Comparison of ENCODE assay signal across 8 mouse cellular contexts in the genomic region with DNA sequence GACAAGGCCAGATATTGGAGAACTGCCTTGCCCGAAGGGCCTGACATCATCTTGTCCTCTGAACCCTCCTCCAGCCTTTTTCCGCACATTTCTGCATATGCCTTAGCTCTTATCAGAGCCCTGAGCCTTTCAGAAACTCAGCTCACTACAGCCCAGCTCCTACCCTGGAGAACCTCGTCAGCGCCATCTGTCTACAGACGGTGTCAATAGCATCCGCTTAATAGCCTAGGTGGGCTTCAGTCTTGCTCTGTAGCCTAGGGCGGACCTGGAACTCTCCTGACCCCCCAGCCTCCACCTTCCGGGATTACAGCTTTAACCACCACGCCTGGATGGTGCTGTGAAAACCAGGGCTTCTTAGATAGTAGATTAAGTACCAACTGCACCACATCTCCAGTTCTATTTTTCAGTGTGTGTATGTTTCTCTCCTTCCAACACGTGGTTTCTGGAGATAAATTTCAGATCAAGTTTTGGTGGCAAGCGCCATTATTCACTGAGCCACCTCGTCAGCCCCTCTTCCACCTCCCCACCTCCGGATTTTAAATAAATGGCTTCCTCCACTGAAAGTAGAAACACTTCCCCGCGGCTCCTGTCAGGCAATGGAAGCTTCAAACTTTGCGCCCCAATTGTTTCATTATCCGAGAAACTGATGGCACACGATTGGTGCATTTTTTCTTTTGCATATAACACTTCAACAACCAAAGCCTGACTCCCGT. TPM values are rescaled to one million over a fixed set of nuclear protein-coding genes. Genes with fewer than 3 reads are reported as not detected.
DNase-seq lines count a peak whose midpoint lies in the region; ATAC-seq and TF ChIP-seq lines count a peak whose summit lies in the region.

No protein-coding gene starts in this region.

- ATAC-seq in hindbrain, postnatal 0 days = no peak
- peak; percentile 46 for ATAC-seq in megakaryocyte progenitor cell, adult 5-6 weeks (replicated peaks; ENCODE audit: poor library complexity)

- 6% methylated on average over 19 of the region's 19 CpGs for WGBS in hindbrain, postnatal 0 days

- H3K9ac ChIP-seq in hindbrain, postnatal 0 days (replicated peaks; ENCODE audit: low read length) = peak overlapping the region; percentile 46

- intact Hi-C loops in gastrocnemius, adult 2 months (cut with DNase I) = loop anchor here (1.0 to 5.0 kb wide), 2 partner anchors 69 to 130 kb away; partner anchors contain the start of gene Selenow
- intact Hi-C loops in left cerebral cortex, postnatal 10 days (cut with DNase I) = no loop called here

- peak; percentile 95 for TF ChIP-seq CTCF in gastrocnemius, adult 2 months (IDR thresholded peaks at IDR 0.05)
- TF ChIP-seq CTCF in hindbrain, postnatal 0 days (IDR thresholded peaks at IDR 0.05; ENCODE audit: low read depth) = peak; percentile 86

- H3K4me1 ChIP-seq in hindbrain, postnatal 0 days (ENCODE audit: insufficient read depth, low read length) = peaks cover 6% of the 10 kb centered on the region; the same call in 1 of the 2 replicates

- peak overlapping the region; percentile 83 for H3K4me2 ChIP-seq in hindbrain, postnatal 0 days (ENCODE audit: low read depth, low read length)

- DNase-seq in ZHBTc4 (ENCODE audit: low read depth, low spot score) = peak; percentile 89
- DNase-seq in cerebellum, postnatal 4 days (ENCODE audit: low spot score in 2 of 2) = peak; percentile 48 to 71
- DNase-seq in gastrocnemius, adult 2 months = peak; percentile 86
- DNase-seq in hindbrain, postnatal 0 days (ENCODE audit: low spot score) = peak; percentile 81
- DNase-seq in left cerebral cortex, postnatal 10 days (ENCODE audit: extremely low spot score in 1 of 2, low spot score in 2 of 2) = peak; percentile 65 to 86
- peak; percentile 74 for DNase-seq in right cerebral cortex, postnatal 14 days
- DNase-seq in urinary bladder, postnatal 4 days (ENCODE audit: low spot score in 2 of 2) = peak; percentile 61 to 75

- no peaks in the 10 kb centered on the region for H3K9me3 ChIP-seq in hindbrain, postnatal 0 days (ENCODE audit: low read length)

- no peaks in the 10 kb centered on the region for H3K27me3 ChIP-seq in hindbrain, postnatal 0 days (ENCODE audit: insufficient read depth, low read length)

- no peaks in the 10 kb centered on the region for H3K36me3 ChIP-seq in hindbrain, postnatal 0 days (ENCODE audit: insufficient read depth, low read length)

- H3K4me3 ChIP-seq in gastrocnemius, adult 2 months = peak overlapping the region; percentile 78
- H3K4me3 ChIP-seq in hindbrain, postnatal 0 days (ENCODE audit: low read length) = peak overlapping the region; percentile 43

- peak overlapping the region; percentile 95 for H3K27ac ChIP-seq in gastrocnemius, adult 2 months
- peak overlapping the region; percentile 81 for H3K27ac ChIP-seq in hindbrain, postnatal 0 days

RNA-seq across cellular contexts. Expression of gene Bicra, which starts 4.3 kb away (rescaled TPM):
- 1 to 10 TPM; 6.8 to 7.1 TPM for total RNA-seq in gastrocnemius, adult 2 months (2021)
- 6.2 and 8.5 TPM in 2 replicates for total RNA-seq in hindbrain, postnatal 0 days (2014; rRNA removed)
- polyA plus RNA-seq in hindbrain, postnatal 0 days (2015; fragmentation: Nextera tagmentation; extraction: Ambion mirVana) = 3.4 and 3.8 TPM in 2 replicates
- 10 to 100 TPM; 13.4 to 14.1 TPM for total RNA-seq in left cerebral cortex, postnatal 10 days (2021)
- total RNA-seq in megakaryocyte progenitor cell, adult 5-6 weeks (2015) = 14.7 and 14.9 TPM in 2 replicates
- total RNA-seq in megakaryocyte progenitor cell, adult 5-6 weeks (2017) = 1.1 and 3.4 TPM in 2 replicates

RNA-seq across cellular contexts. Expression of gene Zfp541, which starts 9.6 kb away (rescaled TPM):
- not detected for total RNA-seq in gastrocnemius, adult 2 months (2021)
- total RNA-seq in hindbrain, postnatal 0 days (2014; rRNA removed) = 0.31 and 0.72 TPM in 2 replicates
- polyA plus RNA-seq in hindbrain, postnatal 0 days (2015; fragmentation: Nextera tagmentation; extraction: Ambion mirVana) = 0.15 and 0.24 TPM in 2 replicates
- under 1 TPM; 0.26 to 0.58 TPM for total RNA-seq in left cerebral cortex, postnatal 10 days (2021)
- 0.15 TPM in 1 of 2 replicates, not detected in the other for total RNA-seq in megakaryocyte progenitor cell, adult 5-6 weeks (2015)
- total RNA-seq in megakaryocyte progenitor cell, adult 5-6 weeks (2017) = 0.04 TPM in 1 of 2 replicates, not detected in the other

RNA-seq across cellular contexts. Expression of gene Napa, which starts 46.2 kb away (rescaled TPM):
- 100 to 1,000 TPM in 1 of 2 experiments, 10 to 100 TPM in 1; 99.2 to 113 TPM for total RNA-seq in gastrocnemius, adult 2 months (2021)
- total RNA-seq in hindbrain, postnatal 0 days (2014; rRNA removed) = 413 and 441 TPM in 2 replicates
- polyA plus RNA-seq in hindbrain, postnatal 0 days (2015; fragmentation: Nextera tagmentation; extraction: Ambion mirVana) = 253 and 256 TPM in 2 replicates
- 100 to 1,000 TPM; 181 TPM for total RNA-seq in left cerebral cortex, postnatal 10 days (2021)
- 69.2 and 72.0 TPM in 2 replicates for total RNA-seq in megakaryocyte progenitor cell, adult 5-6 weeks (2015)
- 46.2 and 57.8 TPM in 2 replicates for total RNA-seq in megakaryocyte progenitor cell, adult 5-6 weeks (2017)
